Mouse (Mus musculus): Measurements from ENCODE around the gene Ccl1. TPM values are rescaled to one million over a fixed set of nuclear protein-coding genes. Genes with fewer than 3 reads are reported as not detected.

The Ccl1 gene
- polyA plus RNA-seq, 1 experiment: 0.98 TPM

- H3K27me3 ChIP-seq (ENCODE audit: control insufficient read depth, insufficient read depth, low read length): no peaks in the 10 kb centered on the region
- H3K36me3 ChIP-seq (ENCODE audit: control insufficient read depth, insufficient read depth, low read length): no peaks in the 10 kb centered on the region
- H3K4me3 ChIP-seq (ENCODE audit: control insufficient read depth, low read depth, low read length): no peak overlapping the region
- no peak overlapping the region for H3K27ac ChIP-seq (ENCODE audit: control insufficient read depth, insufficient read depth, low read depth, low read length)
- no peak for TF ChIP-seq POLR2A (IDR thresholded peaks at IDR 0.05; ENCODE audit: control insufficient read depth, low read depth, low read length)
- H3K4me1 ChIP-seq (ENCODE audit: control insufficient read depth, insufficient read depth, low read length): no peaks in the 10 kb centered on the region
Measured at GRCm38 (mm10) chr11:82297895-82298294, 7.6 kb downstream of the Ccl1 start.

DNA sequence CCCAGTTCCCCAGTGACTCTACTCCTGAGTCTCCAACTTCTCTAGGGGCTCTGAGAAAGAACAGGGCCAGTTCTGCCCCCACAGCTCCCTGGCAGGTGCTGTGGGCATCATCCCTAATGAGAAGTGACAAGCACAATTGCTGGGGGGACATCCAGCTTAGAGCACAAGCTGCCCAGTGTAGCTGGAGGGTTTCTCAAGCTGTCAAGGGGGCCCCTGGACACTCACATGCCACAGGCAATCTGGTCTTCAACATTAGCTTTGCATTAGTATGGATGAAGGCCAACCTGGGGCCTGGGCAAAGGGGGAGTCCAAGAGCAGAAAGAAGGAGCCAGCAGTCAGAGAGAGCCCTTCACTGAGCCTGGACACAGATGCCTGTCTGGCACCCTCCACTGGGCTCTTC, 14.6 kb downstream of the Ccl1 start:
- Histone ChIP-seq H3K27ac (ENCODE audit: control insufficient read depth, insufficient read depth, low read depth, low read length) (no peak overlapping the region), H3K4me1 (ENCODE audit: control insufficient read depth, insufficient read depth, low read length) (no peaks in the 10 kb centered on the region), H3K27me3 (ENCODE audit: control insufficient read depth, insufficient read depth, low read length) (no peaks in the 10 kb centered on the region), H3K4me3 (ENCODE audit: control insufficient read depth, low read depth, low read length) (no peak overlapping the region), H3K36me3 (ENCODE audit: control insufficient read depth, insufficient read depth, low read length) (no peaks in the 10 kb centered on the region)
- TF ChIP-seq POLR2A (IDR thresholded peaks at IDR 0.05; ENCODE audit: control insufficient read depth, low read depth, low read length) (no peak), CTCF (IDR thresholded peaks at IDR 0.05; ENCODE audit: control insufficient read depth, insufficient read depth, insufficient replicate concordance, low read depth, low read length) (no peak)

DNA sequence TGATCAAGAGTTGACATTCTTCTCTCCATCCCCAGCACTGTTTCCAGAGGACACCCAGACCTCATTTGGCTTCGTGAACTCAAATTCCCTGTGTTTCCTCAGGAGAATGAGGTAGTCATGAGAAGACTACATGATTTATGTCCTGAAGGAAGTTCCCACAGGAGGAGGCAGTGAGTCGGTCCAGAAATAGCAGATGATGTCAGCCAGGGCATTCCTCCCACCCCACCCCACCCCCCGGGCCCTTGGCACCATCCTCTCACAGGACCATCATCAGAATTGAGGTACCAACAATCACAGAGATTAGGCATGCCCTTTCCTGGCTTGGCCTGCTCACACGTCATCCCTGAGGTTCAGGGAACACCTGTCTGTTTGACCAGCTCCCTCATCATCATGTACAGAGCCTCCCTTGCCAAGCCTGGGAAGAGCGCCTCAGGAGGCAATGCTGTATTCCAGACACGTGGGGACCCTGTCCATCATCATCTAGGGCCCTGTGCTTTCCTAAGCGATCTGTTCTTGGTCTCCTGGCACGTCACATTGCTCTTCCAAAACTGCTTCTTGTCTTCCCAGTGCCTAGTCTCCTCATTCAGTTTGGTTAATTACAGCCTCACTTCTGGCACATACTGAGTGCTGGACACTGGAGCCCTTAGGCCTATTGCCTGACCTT, 31.2 kb downstream of the Ccl1 start:
- Histone ChIP-seq H3K4me1 (ENCODE audit: control insufficient read depth, insufficient read depth, low read length) (no peaks in the 10 kb centered on the region), H3K36me3 (ENCODE audit: control insufficient read depth, insufficient read depth, low read length) (no peaks in the 10 kb centered on the region), H3K4me3 (ENCODE audit: control insufficient read depth, low read depth, low read length) (no peak overlapping the region), H3K27ac (ENCODE audit: control insufficient read depth, insufficient read depth, low read depth, low read length) (no peak overlapping the region), H3K27me3 (ENCODE audit: control insufficient read depth, insufficient read depth, low read length) (no peaks in the 10 kb centered on the region)
- TF ChIP-seq POLR2A (IDR thresholded peaks at IDR 0.05; ENCODE audit: control insufficient read depth, low read depth, low read length) (no peak), CTCF (IDR thresholded peaks at IDR 0.05; ENCODE audit: control insufficient read depth, insufficient read depth, insufficient replicate concordance, low read depth, low read length) (no peak)

GRCm38 (mm10) chr11:82259131-82259530, 46.4 kb downstream of the Ccl1 start:
- Histone ChIP-seq H3K4me1 (ENCODE audit: control insufficient read depth, insufficient read depth, low read length) (peaks cover 6% of the 10 kb centered on the region), H3K27ac (ENCODE audit: control insufficient read depth, insufficient read depth, low read depth, low read length) (no peak overlapping the region), H3K4me3 (ENCODE audit: control insufficient read depth, low read depth, low read length) (no peak overlapping the region), H3K36me3 (ENCODE audit: control insufficient read depth, insufficient read depth, low read length) (no peaks in the 10 kb centered on the region), H3K27me3 (ENCODE audit: control insufficient read depth, insufficient read depth, low read length) (no peaks in the 10 kb centered on the region)
- TF ChIP-seq POLR2A (IDR thresholded peaks at IDR 0.05; ENCODE audit: control insufficient read depth, low read depth, low read length): no peak
- TF ChIP-seq CTCF (IDR thresholded peaks at IDR 0.05; ENCODE audit: control insufficient read depth, insufficient read depth, insufficient replicate concordance, low read depth, low read length): no peak

- Histone ChIP-seq H3K4me1 (ENCODE audit: control insufficient read depth, insufficient read depth, low read length) (peaks cover 6% of the 10 kb centered on the region), H3K27ac (ENCODE audit: control insufficient read depth, insufficient read depth, low read depth, low read length) (no peak overlapping the region), H3K27me3 (ENCODE audit: control insufficient read depth, insufficient read depth, low read length) (no peaks in the 10 kb centered on the region), H3K4me3 (ENCODE audit: control insufficient read depth, low read depth, low read length) (no peak overlapping the region), H3K36me3 (ENCODE audit: control insufficient read depth, insufficient read depth, low read length) (no peaks in the 10 kb centered on the region)
- no peak for TF ChIP-seq POLR2A (IDR thresholded peaks at IDR 0.05; ENCODE audit: control insufficient read depth, low read depth, low read length)
- TF ChIP-seq CTCF (IDR thresholded peaks at IDR 0.05; ENCODE audit: control insufficient read depth, insufficient read depth, insufficient replicate concordance, low read depth, low read length): peak; percentile 55; the same call in 1 of the 2 replicates
Measured at GRCm38 (mm10) chr11:82255601-82256000, 49.9 kb downstream of the Ccl1 start.

GRCm38 (mm10) chr11:82253421-82253820, 52.1 kb downstream of the Ccl1 start:
- no peaks in the 10 kb centered on the region for H3K36me3 ChIP-seq (ENCODE audit: control insufficient read depth, insufficient read depth, low read length)
- no peak for TF ChIP-seq CTCF (IDR thresholded peaks at IDR 0.05; ENCODE audit: control insufficient read depth, insufficient read depth, insufficient replicate concordance, low read depth, low read length)
- no peak for TF ChIP-seq POLR2A (IDR thresholded peaks at IDR 0.05; ENCODE audit: control insufficient read depth, low read depth, low read length)
- H3K27ac ChIP-seq (ENCODE audit: control insufficient read depth, insufficient read depth, low read depth, low read length): no peak overlapping the region
- H3K4me3 ChIP-seq (ENCODE audit: control insufficient read depth, low read depth, low read length): no peak overlapping the region
- H3K27me3 ChIP-seq (ENCODE audit: control insufficient read depth, insufficient read depth, low read length): no peaks in the 10 kb centered on the region
- peaks cover 6% of the 10 kb centered on the region for H3K4me1 ChIP-seq (ENCODE audit: control insufficient read depth, insufficient read depth, low read length)

DNA sequence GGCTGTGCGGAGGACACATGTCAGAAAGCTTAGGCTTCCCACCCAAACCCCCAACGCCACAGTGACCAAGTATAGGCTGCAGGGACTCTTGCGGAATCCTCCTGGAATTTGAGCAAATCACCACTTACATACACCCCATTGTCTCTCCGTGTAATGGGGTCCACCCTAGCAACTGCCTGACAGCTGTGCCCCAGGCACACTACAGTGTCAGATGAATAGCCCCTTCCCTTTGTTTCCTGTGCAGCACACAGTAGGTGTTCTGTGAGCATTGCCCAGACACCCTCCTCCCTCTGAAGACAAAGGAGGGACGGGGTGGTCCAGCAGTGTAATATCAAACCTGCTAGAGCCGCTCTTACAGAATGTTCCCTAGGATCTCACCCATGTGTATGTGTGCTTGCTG, 54.2 kb downstream of the Ccl1 start:
- no peaks in the 10 kb centered on the region for H3K27me3 ChIP-seq (ENCODE audit: control insufficient read depth, insufficient read depth, low read length)
- H3K4me1 ChIP-seq (ENCODE audit: control insufficient read depth, insufficient read depth, low read length): peaks cover 6% of the 10 kb centered on the region
- H3K27ac ChIP-seq (ENCODE audit: control insufficient read depth, insufficient read depth, low read depth, low read length): no peak overlapping the region

More for the DNA sequence above, 54.2 kb downstream of the Ccl1 start:
- TF ChIP-seq POLR2A (IDR thresholded peaks at IDR 0.05; ENCODE audit: control insufficient read depth, low read depth, low read length) (no peak), CTCF (IDR thresholded peaks at IDR 0.05; ENCODE audit: control insufficient read depth, insufficient read depth, insufficient replicate concordance, low read depth, low read length) (no peak)
- Histone ChIP-seq H3K36me3 (ENCODE audit: control insufficient read depth, insufficient read depth, low read length) (no peaks in the 10 kb centered on the region), H3K4me3 (ENCODE audit: control insufficient read depth, low read depth, low read length) (no peak overlapping the region)
